Mouse (Mus musculus): ENCODE data around the gene Edem3. TPM values are rescaled to one million over a fixed set of nuclear protein-coding genes. Genes with fewer than 3 reads are reported as not detected.

Gene Edem3
- polyA plus RNA-seq, 1 experiment, result 19.9 TPM

- no peak for TF ChIP-seq CTCF (IDR thresholded peaks at IDR 0.05; ENCODE audit: borderline replicate concordance, insufficient read depth, low read depth, low read length)
- TF ChIP-seq POLR2A (IDR thresholded peaks at IDR 0.05; ENCODE audit: borderline replicate concordance, insufficient read depth, low read length), result no peak
- Histone ChIP-seq H3K4me3 (replicated peaks; ENCODE audit: insufficient read depth, low read depth, low read length) (no peak overlapping the region), H3K4me1 (ENCODE audit: control insufficient read depth, insufficient read depth, low read length) (no peaks in the 10 kb centered on the region; the same call in 1 of the 2 replicates), H3K27ac (ENCODE audit: insufficient read depth, low read length) (no peak overlapping the region), H3K27me3 (ENCODE audit: control insufficient read depth, insufficient read depth, low read length) (no peaks in the 10 kb centered on the region)
- WGBS, result 84% methylated on average over 8 of the region's 8 CpGs
- no peak for DNase-seq
Observed at GRCm38 (mm10) chr1:151753374-151753929, 1.7 kb upstream of the Edem3 start.

- H3K27me3 ChIP-seq (ENCODE audit: control insufficient read depth, insufficient read depth, low read length), result no peaks in the 10 kb centered on the region
- H3K4me1 ChIP-seq (ENCODE audit: control insufficient read depth, insufficient read depth, low read length), result no peaks in the 10 kb centered on the region; the same call in 1 of the 2 replicates
- H3K4me3 ChIP-seq (replicated peaks; ENCODE audit: insufficient read depth, low read depth, low read length), result no peak overlapping the region
- 79% methylated on average over 10 of the region's 10 CpGs for WGBS
- H3K27ac ChIP-seq (ENCODE audit: insufficient read depth, low read length), result no peak overlapping the region
- TF ChIP-seq CTCF (IDR thresholded peaks at IDR 0.05; ENCODE audit: borderline replicate concordance, insufficient read depth, low read depth, low read length), result no peak
- no peak for TF ChIP-seq POLR2A (IDR thresholded peaks at IDR 0.05; ENCODE audit: borderline replicate concordance, insufficient read depth, low read length)
- DNase-seq, result peak in 1 of 2 experiments; percentile 20
Observed at GRCm38 (mm10) chr1:151754028-151754489, 1.1 kb upstream of the Edem3 start.

- H3K4me1 ChIP-seq (ENCODE audit: control insufficient read depth, insufficient read depth, low read length), result no peaks in the 10 kb centered on the region; the same call in 1 of the 2 replicates
- peak overlapping the region; percentile 82 for H3K4me3 ChIP-seq (replicated peaks; ENCODE audit: insufficient read depth, low read depth, low read length)
- TF ChIP-seq CTCF (IDR thresholded peaks at IDR 0.05; ENCODE audit: borderline replicate concordance, insufficient read depth, low read depth, low read length), result no peak
- no peak for TF ChIP-seq POLR2A (IDR thresholded peaks at IDR 0.05; ENCODE audit: borderline replicate concordance, insufficient read depth, low read length)
- DNase-seq, result no peak
- no peaks in the 10 kb centered on the region for H3K27me3 ChIP-seq (ENCODE audit: control insufficient read depth, insufficient read depth, low read length)
- WGBS, result 3% methylated on average over 36 of the region's 36 CpGs
- peak overlapping the region; percentile 14; the same call in 1 of the 2 replicates for H3K27ac ChIP-seq (ENCODE audit: insufficient read depth, low read length)
Observed at GRCm38 (mm10) chr1:151755660-151756424, 671 bp downstream of the Edem3 start.

- no peaks in the 10 kb centered on the region for H3K27me3 ChIP-seq (ENCODE audit: control insufficient read depth, insufficient read depth, low read length)
- peak overlapping the region; percentile 82 for H3K4me3 ChIP-seq (replicated peaks; ENCODE audit: insufficient read depth, low read depth, low read length)
- no peaks in the 10 kb centered on the region; the same call in 1 of the 2 replicates for H3K4me1 ChIP-seq (ENCODE audit: control insufficient read depth, insufficient read depth, low read length)
- no peak overlapping the region for H3K27ac ChIP-seq (ENCODE audit: insufficient read depth, low read length)
- DNase-seq, result no peak
- 17% methylated on average over 1 of the region's 1 CpGs for WGBS
- TF ChIP-seq CTCF (IDR thresholded peaks at IDR 0.05; ENCODE audit: borderline replicate concordance, insufficient read depth, low read depth, low read length) (no peak), POLR2A (IDR thresholded peaks at IDR 0.05; ENCODE audit: borderline replicate concordance, insufficient read depth, low read length) (no peak)
Observed at GRCm38 (mm10) chr1:151756425-151756728, 1.2 kb downstream of the Edem3 start.

- no peak overlapping the region for H3K27ac ChIP-seq (ENCODE audit: insufficient read depth, low read length)
- no peaks in the 10 kb centered on the region for H3K27me3 ChIP-seq (ENCODE audit: control insufficient read depth, insufficient read depth, low read length)
- H3K4me1 ChIP-seq (ENCODE audit: control insufficient read depth, insufficient read depth, low read length), result no peaks in the 10 kb centered on the region; the same call in 1 of the 2 replicates
- no peak overlapping the region for H3K4me3 ChIP-seq (replicated peaks; ENCODE audit: insufficient read depth, low read depth, low read length)
- WGBS, result 93% methylated on average over 6 of the region's 6 CpGs
- no peak for DNase-seq
- no peak for TF ChIP-seq POLR2A (IDR thresholded peaks at IDR 0.05; ENCODE audit: borderline replicate concordance, insufficient read depth, low read length)
- no peak for TF ChIP-seq CTCF (IDR thresholded peaks at IDR 0.05; ENCODE audit: borderline replicate concordance, insufficient read depth, low read depth, low read length)
Observed at GRCm38 (mm10) chr1:151758301-151758700, 3.1 kb downstream of the Edem3 start.

- no peaks in the 10 kb centered on the region; the same call in 1 of the 2 replicates for H3K4me1 ChIP-seq (ENCODE audit: control insufficient read depth, insufficient read depth, low read length)
- 79% methylated on average over 2 of the region's 2 CpGs for WGBS
- H3K27ac ChIP-seq (ENCODE audit: insufficient read depth, low read length), result no peak overlapping the region
- TF ChIP-seq POLR2A (IDR thresholded peaks at IDR 0.05; ENCODE audit: borderline replicate concordance, insufficient read depth, low read length), result no peak
- TF ChIP-seq CTCF (IDR thresholded peaks at IDR 0.05; ENCODE audit: borderline replicate concordance, insufficient read depth, low read depth, low read length), result no peak
- H3K4me3 ChIP-seq (replicated peaks; ENCODE audit: insufficient read depth, low read depth, low read length), result no peak overlapping the region
- DNase-seq, result no peak
- H3K27me3 ChIP-seq (ENCODE audit: control insufficient read depth, insufficient read depth, low read length), result no peaks in the 10 kb centered on the region
Observed at GRCm38 (mm10) chr1:151758991-151759390, 3.8 kb downstream of the Edem3 start.

GRCm38 (mm10) chr1:151764236-151764635 lies 9.1 kb downstream of the Edem3 start:
- WGBS, result 63% methylated on average over 3 of the region's 3 CpGs
- no peak overlapping the region for H3K27ac ChIP-seq (ENCODE audit: insufficient read depth, low read length)
- no peaks in the 10 kb centered on the region for H3K27me3 ChIP-seq (ENCODE audit: control insufficient read depth, insufficient read depth, low read length)
- H3K4me1 ChIP-seq (ENCODE audit: control insufficient read depth, insufficient read depth, low read length), result no peaks in the 10 kb centered on the region
- TF ChIP-seq POLR2A (IDR thresholded peaks at IDR 0.05; ENCODE audit: borderline replicate concordance, insufficient read depth, low read length) (no peak), CTCF (IDR thresholded peaks at IDR 0.05; ENCODE audit: borderline replicate concordance, insufficient read depth, low read depth, low read length) (no peak)
- no peak overlapping the region for H3K4me3 ChIP-seq (replicated peaks; ENCODE audit: insufficient read depth, low read depth, low read length)
- DNase-seq, result no peak

- WGBS, result 93% methylated on average over 2 of the region's 2 CpGs
- H3K27me3 ChIP-seq (ENCODE audit: control insufficient read depth, insufficient read depth, low read length), result no peaks in the 10 kb centered on the region
- H3K4me1 ChIP-seq (ENCODE audit: control insufficient read depth, insufficient read depth, low read length), result no peaks in the 10 kb centered on the region
- no peak overlapping the region for H3K27ac ChIP-seq (ENCODE audit: insufficient read depth, low read length)
- DNase-seq, result no peak
- no peak overlapping the region for H3K4me3 ChIP-seq (replicated peaks; ENCODE audit: insufficient read depth, low read depth, low read length)
- TF ChIP-seq POLR2A (IDR thresholded peaks at IDR 0.05; ENCODE audit: borderline replicate concordance, insufficient read depth, low read length) (no peak), CTCF (IDR thresholded peaks at IDR 0.05; ENCODE audit: borderline replicate concordance, insufficient read depth, low read depth, low read length) (no peak)
Observed at GRCm38 (mm10) chr1:151766166-151766565, 11.0 kb downstream of the Edem3 start.
